Mouse (Mus musculus): ENCODE results near the gene Sox1. TPM values are rescaled to one million over a fixed set of nuclear protein-coding genes. Genes with fewer than 3 reads are reported as not detected.

The Sox1 gene
- polyA plus RNA-seq, 1 experiment, result not detected

DNA sequence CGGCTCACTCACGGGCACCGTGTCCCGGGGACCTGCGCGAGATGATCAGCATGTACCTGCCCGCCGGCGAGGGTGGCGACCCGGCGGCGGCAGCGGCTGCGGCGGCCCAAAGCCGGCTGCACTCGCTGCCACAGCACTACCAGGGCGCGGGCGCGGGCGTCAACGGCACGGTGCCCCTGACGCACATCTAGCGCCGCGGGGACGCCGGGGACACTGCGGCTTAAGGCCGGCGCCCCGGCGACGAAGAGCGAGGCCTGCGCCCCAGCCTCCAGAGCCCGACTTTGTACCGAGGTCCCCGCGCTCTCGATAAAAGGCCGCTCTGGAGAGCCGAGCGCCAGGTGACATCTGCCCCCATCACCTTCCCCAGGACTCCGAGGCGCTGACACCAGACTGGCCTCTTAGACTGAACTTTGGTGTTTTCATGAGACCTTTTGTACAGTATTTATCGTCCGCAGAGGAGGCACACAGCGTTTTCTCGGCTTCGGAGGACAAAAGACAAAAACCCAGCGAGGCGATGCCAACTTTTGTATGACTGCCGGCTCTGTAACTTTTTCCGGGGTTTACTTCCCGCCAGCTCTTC, 2.3 kb downstream of the Sox1 start:
- H3K27ac ChIP-seq (ENCODE audit: insufficient read depth, low read depth, low read length), result no peak overlapping the region
- TF ChIP-seq POLR2A (IDR thresholded peaks at IDR 0.05; ENCODE audit: borderline replicate concordance, low read depth, low read length), result no peak
- TF ChIP-seq CTCF (IDR thresholded peaks at IDR 0.05; ENCODE audit: low read depth, low read length), result no peak
- no peaks in the 10 kb centered on the region for H3K4me1 ChIP-seq (ENCODE audit: control insufficient read depth, insufficient read depth, low read length)
- no peak overlapping the region for H3K4me3 ChIP-seq (ENCODE audit: insufficient read depth, low read length)

DNA sequence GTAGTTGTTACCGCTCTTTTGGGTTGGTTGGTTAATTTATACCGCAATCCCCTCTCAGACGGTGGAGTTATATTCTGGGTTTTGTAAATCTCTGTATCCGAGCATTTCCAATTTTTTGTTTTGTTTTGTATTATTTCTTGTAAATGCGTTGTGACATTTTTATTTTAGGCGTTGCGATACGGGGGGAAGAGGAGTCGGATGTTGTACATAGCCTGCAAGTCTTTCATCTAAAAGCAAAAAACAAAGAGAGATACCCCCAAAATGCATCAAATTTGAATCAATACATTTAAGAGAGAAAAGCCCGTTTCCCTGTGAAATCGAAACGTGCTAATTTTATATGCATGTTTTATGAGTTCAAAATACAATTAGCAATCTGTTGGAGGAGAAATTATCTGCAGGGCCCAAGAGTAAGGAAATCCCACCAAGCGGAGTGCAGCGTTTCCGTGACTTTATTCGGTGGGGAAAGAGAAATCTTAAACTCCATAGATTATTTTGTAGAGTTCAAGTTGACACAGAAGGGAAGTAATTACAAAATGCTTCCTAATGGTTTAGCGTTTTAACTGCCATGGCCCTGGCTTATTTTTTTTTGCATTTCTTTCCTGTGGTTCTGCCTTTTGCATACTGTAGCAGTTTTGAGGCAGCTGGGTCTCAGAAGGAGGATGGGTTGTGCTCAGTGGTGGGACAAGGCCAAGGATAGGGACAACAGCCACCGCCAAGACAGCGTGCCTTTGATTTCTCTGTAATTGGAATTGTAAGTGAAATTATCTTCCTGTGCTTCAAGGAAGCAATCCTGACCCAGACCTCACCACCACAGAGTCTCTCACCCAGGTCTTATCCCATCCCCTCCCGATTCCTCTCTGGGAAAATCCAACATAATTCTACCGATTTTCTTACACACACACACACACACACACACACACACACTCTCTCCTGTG, 3.2 kb downstream of the Sox1 start:
- H3K4me1 ChIP-seq (ENCODE audit: control insufficient read depth, insufficient read depth, low read length), result no peaks in the 10 kb centered on the region
- H3K4me3 ChIP-seq (ENCODE audit: insufficient read depth, low read length), result no peak overlapping the region
- no peak overlapping the region for H3K27ac ChIP-seq (ENCODE audit: insufficient read depth, low read depth, low read length)
- no peak for TF ChIP-seq POLR2A (IDR thresholded peaks at IDR 0.05; ENCODE audit: borderline replicate concordance, low read depth, low read length)
- no peak for TF ChIP-seq CTCF (IDR thresholded peaks at IDR 0.05; ENCODE audit: low read depth, low read length)

DNA sequence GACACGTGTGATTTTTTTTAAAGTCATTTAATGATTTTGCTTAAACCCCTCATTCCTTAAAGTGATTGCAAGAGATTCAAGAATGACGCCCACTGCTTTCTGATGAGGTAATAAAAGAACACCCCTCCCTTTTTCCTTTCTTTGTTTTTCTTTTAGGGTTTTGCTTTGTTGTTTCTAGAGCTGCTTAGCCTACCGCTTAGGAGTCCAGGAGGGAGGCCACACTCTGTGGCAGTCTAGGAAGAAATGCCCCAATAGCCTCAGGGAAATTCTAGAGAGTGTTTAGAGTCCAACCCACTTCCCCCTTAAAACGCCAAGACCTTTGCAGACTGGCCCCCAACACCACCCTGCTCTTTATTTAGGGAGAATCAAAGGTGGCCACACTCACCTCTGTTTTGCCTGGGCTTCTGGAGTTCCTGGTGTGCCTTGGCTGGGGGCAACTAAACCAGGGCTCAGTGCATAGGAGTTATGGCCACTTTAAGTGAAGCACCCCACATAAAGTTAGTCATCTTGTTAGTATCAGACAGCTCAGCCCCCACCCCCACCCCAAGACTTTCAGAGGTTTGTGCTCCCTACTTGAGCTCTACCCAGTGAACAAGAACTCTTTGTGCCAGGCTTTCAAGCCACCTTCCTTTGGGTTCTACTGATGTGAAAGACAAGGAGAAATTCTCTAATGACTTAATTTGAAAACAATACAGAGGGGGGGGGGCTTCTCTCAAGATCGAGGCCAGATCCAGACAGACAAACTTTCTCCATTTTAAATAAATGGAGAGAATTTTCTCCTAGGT, 4.5 kb downstream of the Sox1 start:
- Histone ChIP-seq H3K4me3 (ENCODE audit: insufficient read depth, low read length) (no peak overlapping the region), H3K27ac (ENCODE audit: insufficient read depth, low read depth, low read length) (no peak overlapping the region), H3K4me1 (ENCODE audit: control insufficient read depth, insufficient read depth, low read length) (no peaks in the 10 kb centered on the region)
- no peak for TF ChIP-seq CTCF (IDR thresholded peaks at IDR 0.05; ENCODE audit: low read depth, low read length)
- no peak for TF ChIP-seq POLR2A (IDR thresholded peaks at IDR 0.05; ENCODE audit: borderline replicate concordance, low read depth, low read length)

DNA sequence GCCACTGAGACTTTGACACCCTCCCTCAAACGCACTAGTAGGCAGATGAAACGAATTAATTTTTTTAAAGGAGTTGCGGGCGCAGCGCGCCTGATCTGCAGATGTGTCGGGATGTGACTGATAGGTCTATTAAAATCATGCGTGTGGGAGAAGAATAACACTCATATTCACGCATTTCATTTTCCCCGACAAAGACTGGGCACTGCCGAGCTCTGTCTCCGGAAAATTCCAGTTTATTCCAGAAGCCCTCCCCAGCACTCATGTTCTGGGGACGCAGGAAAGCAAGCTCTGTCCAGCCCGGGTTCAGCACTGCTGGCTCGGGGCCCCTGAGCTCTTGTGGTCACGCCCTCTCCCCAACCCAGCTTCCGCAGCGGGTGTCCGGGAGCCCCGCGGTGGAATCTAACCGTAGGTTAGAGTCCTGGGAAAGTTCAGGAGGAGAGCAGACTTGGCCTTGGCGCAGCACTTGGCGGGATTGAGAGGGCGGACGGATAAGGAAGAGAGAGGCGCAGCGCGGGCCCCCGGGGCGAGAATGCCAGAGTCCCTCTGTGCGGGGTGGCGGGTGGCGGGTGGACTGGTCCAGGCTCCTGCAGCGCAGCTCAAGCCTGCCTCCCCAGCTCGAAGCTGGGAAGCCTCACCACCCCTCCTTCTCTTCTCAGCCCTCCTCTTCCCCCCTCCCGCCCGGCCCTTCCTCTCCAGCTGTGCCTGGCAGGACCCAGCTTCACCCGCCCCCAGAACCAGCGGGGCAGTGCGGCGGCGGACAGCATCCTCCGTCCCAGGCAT, 5.7 kb downstream of the Sox1 start:
- H3K27ac ChIP-seq (ENCODE audit: insufficient read depth, low read depth, low read length), result no peak overlapping the region
- H3K4me1 ChIP-seq (ENCODE audit: control insufficient read depth, insufficient read depth, low read length), result no peaks in the 10 kb centered on the region
- H3K4me3 ChIP-seq (ENCODE audit: insufficient read depth, low read length), result no peak overlapping the region
- no peak for TF ChIP-seq POLR2A (IDR thresholded peaks at IDR 0.05; ENCODE audit: borderline replicate concordance, low read depth, low read length)
- TF ChIP-seq CTCF (IDR thresholded peaks at IDR 0.05; ENCODE audit: low read depth, low read length), result no peak

DNA sequence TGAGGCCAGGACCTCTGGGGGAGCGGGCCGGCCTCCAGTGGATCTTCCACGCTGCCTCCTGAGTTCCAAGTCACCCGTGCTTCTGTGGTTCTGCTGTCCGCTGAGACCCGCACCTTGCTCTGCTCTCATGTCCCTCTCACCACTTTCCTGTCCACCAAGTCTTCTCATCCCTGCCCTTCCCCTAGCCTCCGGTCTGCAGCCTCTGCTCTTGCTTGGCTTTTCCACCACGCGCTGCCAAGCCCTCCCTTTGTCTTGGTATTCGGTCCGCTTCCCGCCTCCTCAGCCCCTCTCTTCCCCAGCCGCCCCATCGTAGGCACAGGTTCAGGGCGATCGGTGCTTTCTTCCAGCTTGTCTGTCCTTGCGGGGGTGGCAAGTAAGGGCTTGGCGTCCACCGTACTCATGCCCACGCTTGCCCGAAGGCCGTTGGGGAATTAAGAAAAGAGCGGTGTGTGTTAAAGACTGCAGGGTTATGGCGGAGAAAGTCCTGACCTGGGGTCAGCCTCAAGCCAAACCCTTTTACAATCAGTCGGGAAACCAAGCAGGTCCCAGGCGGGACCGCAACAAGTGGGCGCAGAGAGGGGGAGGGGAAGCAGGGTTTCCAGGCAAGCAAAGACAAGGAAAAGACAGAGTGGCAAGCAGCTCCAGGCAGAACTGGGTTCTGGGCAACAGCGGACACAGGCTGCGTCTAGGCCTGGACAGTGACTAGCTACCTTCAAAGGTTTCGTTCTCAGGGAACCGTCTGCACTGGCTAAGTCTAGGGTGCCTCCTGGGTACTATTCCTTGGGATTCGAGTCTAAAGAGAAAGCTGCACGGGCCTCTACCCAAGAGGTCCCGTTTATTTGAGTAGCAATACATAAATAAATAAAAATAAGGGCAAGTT, 6.5 kb downstream of the Sox1 start:
- TF ChIP-seq CTCF (IDR thresholded peaks at IDR 0.05; ENCODE audit: low read depth, low read length), result no peak
- no peak for TF ChIP-seq POLR2A (IDR thresholded peaks at IDR 0.05; ENCODE audit: borderline replicate concordance, low read depth, low read length)
- H3K27ac ChIP-seq (ENCODE audit: insufficient read depth, low read depth, low read length), result no peak overlapping the region
- H3K4me1 ChIP-seq (ENCODE audit: control insufficient read depth, insufficient read depth, low read length), result no peaks in the 10 kb centered on the region
- H3K4me3 ChIP-seq (ENCODE audit: insufficient read depth, low read length), result no peak overlapping the region

DNA sequence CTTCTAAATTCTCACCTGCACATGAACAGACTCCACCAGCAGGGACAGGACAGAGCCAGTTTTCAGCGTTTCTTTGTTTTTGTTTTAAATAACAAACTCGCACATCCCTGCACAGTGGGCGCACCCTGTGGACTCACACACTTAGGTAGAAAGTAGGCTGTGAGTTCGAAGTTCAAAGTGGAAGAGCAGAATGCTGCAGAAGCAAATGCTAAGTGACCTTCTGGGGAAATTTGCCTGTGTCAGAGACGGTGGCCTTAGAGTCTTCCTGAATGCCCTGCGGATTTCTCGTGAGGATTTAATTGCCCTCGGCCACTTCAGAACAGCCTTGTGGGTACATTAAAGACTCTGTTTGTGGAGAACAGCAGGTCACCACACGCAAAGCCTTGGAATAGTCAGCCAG, 7.6 kb downstream of the Sox1 start:
- TF ChIP-seq POLR2A (IDR thresholded peaks at IDR 0.05; ENCODE audit: borderline replicate concordance, low read depth, low read length) (no peak), CTCF (IDR thresholded peaks at IDR 0.05; ENCODE audit: low read depth, low read length) (no peak)
- Histone ChIP-seq H3K4me3 (ENCODE audit: insufficient read depth, low read length) (no peak overlapping the region), H3K27ac (ENCODE audit: insufficient read depth, low read depth, low read length) (no peak overlapping the region), H3K4me1 (ENCODE audit: control insufficient read depth, insufficient read depth, low read length) (no peaks in the 10 kb centered on the region)

DNA sequence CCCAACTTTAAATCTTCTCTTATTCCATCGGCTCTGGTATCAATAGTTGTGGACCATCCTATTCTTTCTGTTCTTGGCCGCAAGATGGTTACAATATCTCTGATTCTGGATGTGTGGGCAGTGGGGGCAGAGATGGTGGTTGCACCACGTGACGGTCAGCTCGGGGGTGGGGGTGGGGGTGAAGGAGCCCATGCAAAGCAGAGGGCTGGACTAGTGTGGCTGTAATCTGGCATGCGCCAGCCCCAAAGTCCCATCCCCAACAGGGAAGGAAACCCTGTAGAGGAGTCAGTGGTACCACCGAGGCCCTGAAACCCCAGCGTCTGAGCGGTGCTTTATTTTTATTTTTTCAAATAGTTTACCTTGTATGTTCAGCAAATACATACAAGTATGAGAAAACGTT, 12.9 kb downstream of the Sox1 start:
- Histone ChIP-seq H3K4me3 (ENCODE audit: insufficient read depth, low read length) (no peak overlapping the region), H3K4me1 (ENCODE audit: control insufficient read depth, insufficient read depth, low read length) (no peaks in the 10 kb centered on the region), H3K27ac (ENCODE audit: insufficient read depth, low read depth, low read length) (no peak overlapping the region)
- TF ChIP-seq POLR2A (IDR thresholded peaks at IDR 0.05; ENCODE audit: borderline replicate concordance, low read depth, low read length), result no peak
- TF ChIP-seq CTCF (IDR thresholded peaks at IDR 0.05; ENCODE audit: low read depth, low read length), result no peak

DNA sequence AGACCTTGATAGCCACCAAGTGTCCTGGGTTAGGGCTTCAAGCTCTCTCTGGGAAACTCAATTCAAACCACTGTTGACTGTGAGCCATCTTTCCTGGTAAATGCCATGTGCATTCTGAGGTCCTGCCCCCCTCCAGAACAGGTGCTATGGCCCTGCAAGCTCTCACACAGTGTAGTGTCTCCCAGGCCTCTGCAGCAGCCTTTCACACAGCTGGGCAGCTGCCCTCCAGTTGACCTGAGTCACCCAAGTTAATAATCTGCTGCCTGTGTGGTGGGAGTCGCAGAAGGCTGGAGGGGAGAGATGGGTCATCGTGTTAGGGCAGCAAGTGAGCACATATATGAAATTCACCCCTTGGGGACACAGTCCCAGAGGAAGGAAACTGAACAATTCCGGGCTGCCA, 14.9 kb downstream of the Sox1 start:
- TF ChIP-seq CTCF (IDR thresholded peaks at IDR 0.05; ENCODE audit: low read depth, low read length) (no peak), POLR2A (IDR thresholded peaks at IDR 0.05; ENCODE audit: borderline replicate concordance, low read depth, low read length) (no peak)
- H3K27ac ChIP-seq (ENCODE audit: insufficient read depth, low read depth, low read length), result no peak overlapping the region
- no peak overlapping the region for H3K4me3 ChIP-seq (ENCODE audit: insufficient read depth, low read length)
- no peaks in the 10 kb centered on the region for H3K4me1 ChIP-seq (ENCODE audit: control insufficient read depth, insufficient read depth, low read length)
